12 mouse cellular contexts compared by ENCODE assay signal in genomic region chr13:59453582-59453981, GRCm38 (mm10).
DNase-seq lines count a peak whose midpoint lies in the region; ATAC-seq lines count a peak whose summit lies in the region.
"Had no signal": no experiment of that assay in that cellular context is flagged by ENCODE, and none has a peak within 500 bp of the region (broad histone marks: within the 10 kb centered on the region; RNA-seq: fewer than 3 reads in every experiment).

No protein-coding gene starts in this region.

- H3K4me2 ChIP-seq in heart, embryonic 14.5 days (ENCODE audit: low read length), result no peak overlapping the region
- no peak overlapping the region for H3K4me2 ChIP-seq in midbrain, embryonic 13.5 days (replicated peaks)
- no peak overlapping the region for H3K4me2 ChIP-seq in embryonic facial prominence, embryonic 14.5 days (ENCODE audit: low read depth, low read length)
- no peak overlapping the region for H3K4me2 ChIP-seq in limb, embryonic 13.5 days (replicated peaks)
- H3K4me2 ChIP-seq: forebrain, embryonic 15.5 days; liver, embryonic 13.5 days had no signal

- H3K27me3 ChIP-seq in heart, embryonic 14.5 days (ENCODE audit: control insufficient read depth, insufficient read depth, low read length), result no peaks in the 10 kb centered on the region
- H3K27me3 ChIP-seq in midbrain, embryonic 10.5 days (ENCODE audit: low read depth, poor library complexity, severe bottlenecking), result no peaks in the 10 kb centered on the region
- no peaks in the 10 kb centered on the region for H3K27me3 ChIP-seq in midbrain, embryonic 13.5 days
- H3K27me3 ChIP-seq in embryonic facial prominence, embryonic 14.5 days (replicated peaks; ENCODE audit: control insufficient read depth, insufficient read depth, low read length), result no peaks in the 10 kb centered on the region
- no peaks in the 10 kb centered on the region for H3K27me3 ChIP-seq in limb, embryonic 13.5 days
- H3K27me3 ChIP-seq: CH12.LX; forebrain, embryonic 15.5 days; liver, embryonic 13.5 days had no signal

- no peak for DNase-seq in heart, postnatal 4 days
- no peak for DNase-seq in midbrain, embryonic 10.5 days (ENCODE audit: low spot score)
- DNase-seq in embryonic facial prominence, embryonic 14.5 days (ENCODE audit: low spot score), result peak; percentile 33
- DNase-seq in left cerebral cortex, adult 11 months (ENCODE audit: low spot score), result no peak
- DNase-seq in left cerebral cortex, adult 18-20 months (ENCODE audit: low spot score in 2 of 2), result no peak
- DNase-seq: liver, embryonic 13.5 days; right cerebral cortex, postnatal 25 days had no signal

- WGBS in heart, embryonic 14.5 days, result 58% methylated on average over 6 of the region's 6 CpGs
- 84% methylated on average over 6 of the region's 6 CpGs for WGBS in midbrain, embryonic 10.5 days
- 73% methylated on average over 6 of the region's 6 CpGs for WGBS in midbrain, embryonic 13.5 days
- WGBS in embryonic facial prominence, embryonic 14.5 days, result 55% methylated on average over 6 of the region's 6 CpGs
- WGBS in limb, embryonic 13.5 days, result 49% methylated on average over 6 of the region's 6 CpGs

- H3K27ac ChIP-seq in heart, embryonic 14.5 days (replicated peaks in 1 of 2; ENCODE audit: control insufficient read depth in 1 of 2, insufficient read depth in 1 of 2, low read depth in 2 of 2, low read length in 2 of 2), result peak overlapping the region; percentile 14 to 34; a peak in 1 of 4 replicates
- peak overlapping the region; percentile 42; the same call in 1 of the 2 replicates for H3K27ac ChIP-seq in midbrain, embryonic 10.5 days (replicated peaks)
- no peak overlapping the region for H3K27ac ChIP-seq in midbrain, embryonic 13.5 days
- peak overlapping the region; percentile 29; the same call in 1 of the 2 replicates for H3K27ac ChIP-seq in embryonic facial prominence, embryonic 14.5 days (replicated peaks; ENCODE audit: low read depth, low read length)
- H3K27ac ChIP-seq in limb, embryonic 13.5 days, result 0 out of 2 replicates have a peak overlapping the region, but pooled peaks have one; percentile 56
- H3K27ac ChIP-seq: forebrain, embryonic 15.5 days; liver, embryonic 13.5 days had no signal

- H3K9ac ChIP-seq in heart, embryonic 14.5 days (ENCODE audit: low read length), result no peak overlapping the region
- no peak overlapping the region for H3K9ac ChIP-seq in midbrain, embryonic 13.5 days (replicated peaks)
- H3K9ac ChIP-seq in embryonic facial prominence, embryonic 14.5 days (ENCODE audit: low read depth, low read length), result no peak overlapping the region
- no peak overlapping the region for H3K9ac ChIP-seq in limb, embryonic 13.5 days
- H3K9ac ChIP-seq: forebrain, embryonic 15.5 days; liver, embryonic 13.5 days had no signal

- no peaks in the 10 kb centered on the region for H3K9me3 ChIP-seq in heart, embryonic 14.5 days (ENCODE audit: control insufficient read depth, low read length)
- H3K9me3 ChIP-seq in midbrain, embryonic 10.5 days (replicated peaks), result no peaks in the 10 kb centered on the region
- no peaks in the 10 kb centered on the region for H3K9me3 ChIP-seq in midbrain, embryonic 13.5 days
- H3K9me3 ChIP-seq in embryonic facial prominence, embryonic 14.5 days (ENCODE audit: control insufficient read depth, low read length), result no peaks in the 10 kb centered on the region
- H3K9me3 ChIP-seq in limb, embryonic 13.5 days, result no peaks in the 10 kb centered on the region
- H3K9me3 ChIP-seq: forebrain, embryonic 15.5 days; liver, embryonic 13.5 days had no signal

- H3K4me3 ChIP-seq in heart, embryonic 14.5 days (ENCODE audit: control insufficient read depth in 1 of 2, insufficient read depth in 1 of 2, low read depth in 1 of 2, low read length in 2 of 2), result no peak overlapping the region
- H3K4me3 ChIP-seq in midbrain, embryonic 10.5 days, result no peak overlapping the region
- H3K4me3 ChIP-seq in midbrain, embryonic 13.5 days (replicated peaks), result no peak overlapping the region
- H3K4me3 ChIP-seq in embryonic facial prominence, embryonic 14.5 days (ENCODE audit: low read depth, low read length), result no peak overlapping the region
- no peak overlapping the region for H3K4me3 ChIP-seq in limb, embryonic 13.5 days
- H3K4me3 ChIP-seq: forebrain, embryonic 15.5 days; liver, embryonic 13.5 days had no signal

- 0 out of 2 replicates have a peak, but pooled peaks have one; percentile 51 for ATAC-seq in heart, embryonic 14.5 days (ENCODE audit: insufficient number of reproducible peaks, insufficient read depth, low FRiP score, low read depth)
- ATAC-seq in midbrain, embryonic 13.5 days, result no peak
- ATAC-seq in embryonic facial prominence, embryonic 14.5 days (ENCODE audit: low read depth), result peak; percentile 18; the same call in 1 of the 2 replicates
- no peak for ATAC-seq in limb, embryonic 13.5 days (ENCODE audit: low FRiP score, low read depth)
- ATAC-seq: forebrain, embryonic 15.5 days had no signal

- peaks cover 11 to 20% of the 10 kb centered on the region in 2 experiments for H3K4me1 ChIP-seq in heart, embryonic 14.5 days (ENCODE audit: control insufficient read depth in 2 of 2, insufficient read depth in 2 of 2, low read length in 2 of 2)
- H3K4me1 ChIP-seq in midbrain, embryonic 10.5 days, result peaks cover 18% of the 10 kb centered on the region
- peaks cover 9% of the 10 kb centered on the region for H3K4me1 ChIP-seq in midbrain, embryonic 13.5 days (replicated peaks)
- H3K4me1 ChIP-seq in embryonic facial prominence, embryonic 14.5 days (ENCODE audit: control insufficient read depth, insufficient read depth, low read length), result peaks cover 8% of the 10 kb centered on the region; the same call in 1 of the 2 replicates
- peaks cover 26% of the 10 kb centered on the region for H3K4me1 ChIP-seq in limb, embryonic 13.5 days
- H3K4me1 ChIP-seq: forebrain, embryonic 15.5 days had no signal

- H3K36me3 ChIP-seq in heart, embryonic 14.5 days (ENCODE audit: control insufficient read depth, insufficient read depth, low read length), result 0 out of 2 replicates have a peak, but pooled peaks cover 9% of the 10 kb centered on the region
- 0 out of 2 replicates have a peak, but pooled peaks cover 4% of the 10 kb centered on the region for H3K36me3 ChIP-seq in midbrain, embryonic 10.5 days
- peaks cover 20% of the 10 kb centered on the region for H3K36me3 ChIP-seq in midbrain, embryonic 13.5 days
- H3K36me3 ChIP-seq in embryonic facial prominence, embryonic 14.5 days (ENCODE audit: control insufficient read depth, insufficient read depth, low read length), result 0 out of 2 replicates have a peak, but pooled peaks cover 3% of the 10 kb centered on the region
- H3K36me3 ChIP-seq in limb, embryonic 13.5 days, result no peaks in the 10 kb centered on the region; the same call in 1 of the 2 replicates
- H3K36me3 ChIP-seq: forebrain, embryonic 15.5 days had no signal

Comparison
In these comparisons a context has a peak if more than half of its experiments do, and no peak if none do; other contexts are left out.
1. ATAC-seq: peak in heart, embryonic 14.5 days (single experiment) and embryonic facial prominence, embryonic 14.5 days (single experiment); none in midbrain, embryonic 13.5 days (single experiment) and limb, embryonic 13.5 days (single experiment).